Mouse (Mus musculus) kidney, adult 2 months (tissue): ENCODE measurements around the gene Gpc6.

Source experiments
- CTCF ChIP-seq: fragments of 200-500 bp; conservative IDR thresholded peaks from 2 replicates; pipeline ENCODE4 v1.5.1; 2011; ENCODE audit warnings: low read depth, mild to moderate bottlenecking, control low read depth, low read length, moderate library complexity, mixed read lengths; ENCODE audit not compliant: insufficient read depth, insufficient read length
- POLR2A ChIP-seq: fragments of 200-500 bp; IDR thresholded peaks from one replicate; pipeline ENCODE4 v1.6.1; 2011; ENCODE audit warnings: low read depth, low read length, control low read depth

GRCm38 (mm10) chr14:117605750-117606149, 680.6 kb downstream of the Gpc6 start:
- TF ChIP-seq CTCF (no peak), POLR2A (no peak)
